Mouse (Mus musculus) cerebellum, adult 11 months (tissue): Measurements from ENCODE around the gene Gm49388.
"Not testable (repeated sequence)": the region's sequence is repeated elsewhere in the genome, so short reads cannot be mapped to it uniquely, and the experiment has no call there.

Experiments used
- DNase-seq: peaks from one replicate; pipeline ENCODE4 v3.0.0; 2022

Gene Gm49388

DNA sequence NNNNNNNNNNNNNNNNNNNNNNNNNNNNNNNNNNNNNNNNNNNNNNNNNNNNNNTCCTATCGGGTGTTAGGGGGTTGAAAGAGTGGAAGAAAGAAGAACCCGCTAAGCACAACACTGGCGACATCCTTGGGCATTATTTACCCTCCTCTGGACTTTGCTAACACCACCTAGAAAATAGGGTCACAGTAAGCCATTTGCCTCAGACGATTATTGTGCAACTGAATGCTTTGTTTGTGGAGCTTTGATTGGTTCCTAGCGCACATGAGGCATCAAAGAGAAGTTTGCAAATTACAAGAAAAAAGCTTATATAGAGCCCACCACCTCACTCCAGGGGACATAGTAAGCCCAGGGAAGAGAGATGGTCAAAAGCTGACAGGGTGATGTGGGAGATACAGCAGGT is 23.4 kb downstream of the Gm49388 start:
- DNase-seq = no peak

DNA sequence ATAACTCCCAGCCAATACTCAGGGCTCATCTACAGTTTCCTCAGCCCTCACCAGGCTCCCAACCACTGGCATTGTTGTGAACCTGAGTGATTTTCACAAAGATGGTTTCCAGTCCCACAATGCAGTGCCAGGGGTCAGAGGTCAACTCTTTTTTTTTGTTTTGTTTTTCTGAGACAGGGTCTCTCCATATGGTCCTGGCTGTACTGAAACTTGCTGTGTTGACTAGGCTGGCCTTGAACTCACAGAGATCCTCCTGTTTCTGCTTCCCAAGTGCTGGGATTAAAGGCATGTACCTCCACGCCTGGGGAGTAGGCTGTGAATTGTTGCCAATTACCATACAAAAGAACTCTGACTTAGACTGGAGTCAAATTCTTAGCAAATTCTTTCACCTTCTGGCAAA is 24.4 kb downstream of the Gm49388 start:
- no peak for DNase-seq

DNA sequence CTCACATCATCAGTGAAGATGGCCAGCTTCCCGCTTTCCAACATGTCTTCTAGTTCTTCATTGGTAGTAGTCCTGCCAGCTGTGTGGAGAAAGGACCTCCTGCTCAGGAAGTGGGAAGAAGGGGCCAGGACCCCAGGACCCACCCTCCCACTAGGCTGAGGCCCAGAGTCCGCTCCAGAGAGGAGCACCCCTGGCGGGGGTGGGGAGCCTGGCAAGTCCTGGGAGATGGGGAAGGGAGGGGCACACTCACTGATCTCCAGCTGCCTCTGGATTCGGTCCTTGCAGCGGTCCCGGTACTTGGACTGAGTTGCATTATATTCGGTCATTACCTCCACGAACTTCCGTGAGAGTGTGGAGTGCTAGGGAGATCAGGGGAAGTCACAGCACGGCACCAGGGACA is 25.2 kb downstream of the Gm49388 start:
- no peak for DNase-seq

DNA sequence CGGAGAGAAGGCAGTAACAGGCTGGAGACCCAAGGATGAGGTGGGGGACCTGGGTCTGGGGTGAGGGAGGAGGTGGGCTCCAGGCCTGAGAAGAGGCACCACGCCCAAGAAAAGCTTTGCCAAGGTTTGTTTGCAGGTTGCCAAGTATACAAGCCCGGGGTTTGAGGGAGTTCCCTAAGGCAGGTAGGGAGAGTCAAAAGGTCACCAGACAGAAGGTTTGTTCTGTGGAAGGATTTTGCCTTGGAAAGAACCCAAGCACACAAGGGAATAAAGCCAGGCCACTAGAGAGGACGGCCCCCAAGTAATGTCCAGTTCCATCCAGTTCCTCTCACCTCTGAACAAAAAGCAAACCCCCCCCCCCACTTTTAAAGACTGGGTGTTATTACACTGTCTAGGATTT is 25.8 kb downstream of the Gm49388 start:
- DNase-seq = no peak

DNA sequence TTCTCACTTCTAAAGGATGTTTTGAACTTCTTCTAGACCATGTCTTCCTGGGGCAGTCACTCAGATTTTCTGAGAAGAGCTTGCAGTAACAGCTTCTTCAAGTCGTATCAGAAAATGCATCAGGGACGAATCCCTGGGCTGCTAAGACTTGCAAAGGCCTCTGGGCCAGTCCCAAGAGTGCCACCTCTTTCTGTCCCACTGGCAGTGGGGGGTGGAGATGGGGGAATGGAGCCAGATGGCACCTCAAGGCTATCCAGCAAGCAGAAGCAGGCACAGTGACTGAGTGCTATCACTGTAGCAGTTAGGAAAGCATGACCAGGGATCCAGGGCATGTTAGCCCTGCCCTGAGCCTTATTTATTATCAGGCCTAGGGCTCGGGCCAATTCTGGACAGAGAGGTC is 26.9 kb downstream of the Gm49388 start:
- no peak for DNase-seq

DNA sequence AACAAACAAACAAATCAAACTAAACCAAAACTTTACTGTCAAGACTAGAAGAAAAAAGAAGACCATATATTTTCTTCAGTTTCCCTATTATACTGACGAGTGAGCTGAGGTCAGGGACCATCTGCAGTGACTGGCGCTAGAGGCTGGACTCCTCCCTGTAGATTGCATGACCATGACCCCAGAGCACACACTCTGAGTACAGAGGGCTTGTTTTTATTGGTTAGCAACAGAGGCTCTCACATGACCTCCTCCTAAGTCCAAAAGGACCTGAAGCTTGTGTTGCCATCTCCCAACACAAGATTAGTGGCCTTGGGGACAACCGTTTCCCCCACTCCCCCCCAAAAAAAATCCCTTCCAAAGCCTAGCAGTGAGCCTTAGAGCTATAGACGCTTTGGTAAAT is 28.4 kb downstream of the Gm49388 start:
- no peak for DNase-seq

DNA sequence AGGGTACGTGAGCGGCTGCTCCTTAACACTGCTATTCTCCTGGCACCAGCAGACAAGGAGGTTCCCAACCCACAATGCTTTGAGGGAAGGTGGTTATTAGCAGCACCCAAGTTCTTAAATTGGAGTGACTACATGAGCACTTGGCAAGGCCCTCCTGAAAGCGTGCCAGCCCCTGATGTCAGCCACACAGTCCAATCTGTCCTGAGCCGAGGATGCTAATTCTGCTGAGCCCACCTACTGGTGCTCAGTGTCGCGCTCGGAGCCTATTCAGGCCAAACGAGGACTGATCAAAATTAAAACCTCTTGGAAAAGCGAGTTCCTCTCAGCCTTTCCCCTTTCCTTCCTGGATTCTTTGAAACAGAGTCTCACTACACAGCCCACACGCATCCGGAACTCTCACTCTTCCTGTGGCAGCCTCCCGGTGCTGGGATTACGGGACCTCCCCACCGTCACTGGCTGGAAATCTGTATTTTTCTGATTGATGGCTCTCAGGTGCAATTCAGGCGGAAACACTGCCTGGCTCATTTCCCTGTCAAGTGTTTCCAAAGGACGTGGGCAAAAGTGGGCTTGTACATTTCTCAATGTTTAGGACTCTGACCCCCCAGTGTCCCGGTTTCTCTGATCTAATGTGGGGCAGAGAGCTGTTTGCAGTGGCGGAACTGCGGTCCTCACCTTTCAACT is 29.0 kb downstream of the Gm49388 start:
- DNase-seq = peak; percentile 94

DNA sequence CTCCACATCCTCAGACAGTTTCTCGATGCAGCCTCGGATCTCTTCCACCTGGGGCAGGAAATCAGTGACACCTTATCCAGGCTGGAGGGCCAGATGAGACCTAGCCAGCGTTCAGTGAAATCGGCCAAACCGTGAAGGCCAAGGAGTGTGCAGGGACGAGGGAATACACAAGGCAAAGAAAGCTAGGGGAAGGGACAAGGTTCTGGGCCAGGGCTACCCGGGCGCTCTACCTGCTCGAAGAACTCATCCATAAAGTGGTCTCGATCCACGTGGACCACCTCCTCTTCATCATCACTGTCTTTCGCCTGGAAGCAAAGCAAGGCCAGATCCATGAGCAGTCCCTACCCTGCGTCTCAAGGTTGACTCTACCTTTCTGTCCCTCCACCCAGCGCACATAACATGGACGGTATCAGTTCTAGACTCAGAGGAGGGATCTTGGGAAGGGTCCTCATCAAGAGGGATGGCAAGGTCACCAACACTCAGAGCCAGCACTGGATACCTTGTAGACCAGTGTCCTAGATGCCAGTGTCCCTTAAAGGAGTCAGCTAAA is 29.8 kb downstream of the Gm49388 start:
- DNase-seq = no peak

DNA sequence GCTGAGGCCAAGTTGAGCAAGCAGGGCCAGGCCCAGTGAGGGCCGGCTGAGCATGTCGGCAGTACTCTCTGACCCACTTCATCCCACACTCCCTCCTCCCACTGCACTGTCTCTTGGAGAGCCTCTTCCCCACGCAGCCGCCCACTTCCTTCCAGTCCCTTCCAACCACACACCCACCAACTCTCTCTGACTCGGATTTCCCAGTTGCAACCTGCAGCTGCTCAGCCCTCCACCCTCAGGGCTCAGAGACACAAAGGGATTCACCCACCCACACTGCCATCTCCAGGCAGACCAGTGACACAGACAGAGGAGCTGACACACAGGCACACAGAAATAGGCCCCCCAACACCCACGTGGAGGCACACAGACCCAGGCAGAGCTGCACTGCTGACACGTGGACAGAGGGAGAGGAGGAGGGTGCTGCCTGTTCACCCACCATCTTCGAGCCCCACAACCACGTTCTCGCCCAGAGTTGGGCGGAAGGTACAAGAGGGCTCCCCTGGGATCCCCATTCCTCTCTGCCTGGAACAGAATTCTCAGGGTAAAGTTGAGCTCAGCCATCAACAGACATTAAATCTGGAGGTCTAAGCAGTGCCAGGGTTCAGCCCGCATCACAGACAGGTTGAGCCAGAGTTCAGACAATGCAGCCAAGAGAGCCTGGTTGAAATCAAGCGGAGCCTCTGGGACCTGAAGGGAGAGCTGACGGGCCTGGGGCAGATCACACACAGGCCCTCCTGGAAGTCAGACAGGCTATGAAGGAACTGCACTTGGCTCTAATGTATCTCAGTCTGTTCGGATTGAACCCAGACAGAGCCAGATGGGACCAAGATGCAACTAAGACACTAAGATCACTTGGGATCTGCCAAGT is 30.8 kb downstream of the Gm49388 start:
- DNase-seq = no peak

DNA sequence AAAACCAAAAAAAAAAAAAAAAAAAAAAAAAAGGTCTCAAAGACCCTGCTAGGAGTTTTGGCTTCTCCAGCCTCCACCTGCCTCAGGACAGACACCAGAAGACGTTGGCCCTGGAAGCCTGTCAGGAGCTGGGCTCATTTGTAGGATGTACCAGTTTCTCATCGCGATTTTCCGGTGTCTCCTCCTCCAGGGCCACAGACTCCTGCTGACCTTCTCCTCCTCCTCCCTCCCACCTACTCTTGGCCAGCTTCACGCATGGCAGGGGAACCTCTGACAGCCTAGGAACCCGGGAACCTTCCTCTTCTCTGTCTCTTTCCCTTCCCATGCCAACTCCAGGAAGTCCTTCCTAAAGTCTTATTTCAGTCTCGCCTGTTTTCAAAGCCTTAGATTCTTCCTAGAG is 31.6 kb downstream of the Gm49388 start:
- no peak for DNase-seq

DNA sequence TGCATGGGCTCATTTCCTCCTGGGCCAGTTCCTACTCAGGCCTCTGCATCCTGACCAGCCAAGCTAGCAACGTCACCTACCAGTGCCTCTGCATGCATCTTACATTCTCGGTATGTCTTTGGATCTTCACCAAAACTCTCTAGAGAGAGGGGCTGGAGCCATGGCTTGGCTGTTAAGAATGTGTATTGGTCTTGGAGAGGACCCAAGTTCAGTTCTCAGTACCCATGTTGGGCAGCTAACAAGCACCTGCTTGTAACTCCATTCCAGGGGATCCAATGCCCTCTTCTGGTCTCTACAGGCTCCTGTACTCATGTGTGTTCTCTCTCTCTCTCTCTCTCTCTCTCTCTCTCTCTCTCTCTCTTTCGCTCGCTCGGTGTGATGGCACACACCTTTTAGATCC is 32.4 kb downstream of the Gm49388 start:
- DNase-seq = no peak

DNA sequence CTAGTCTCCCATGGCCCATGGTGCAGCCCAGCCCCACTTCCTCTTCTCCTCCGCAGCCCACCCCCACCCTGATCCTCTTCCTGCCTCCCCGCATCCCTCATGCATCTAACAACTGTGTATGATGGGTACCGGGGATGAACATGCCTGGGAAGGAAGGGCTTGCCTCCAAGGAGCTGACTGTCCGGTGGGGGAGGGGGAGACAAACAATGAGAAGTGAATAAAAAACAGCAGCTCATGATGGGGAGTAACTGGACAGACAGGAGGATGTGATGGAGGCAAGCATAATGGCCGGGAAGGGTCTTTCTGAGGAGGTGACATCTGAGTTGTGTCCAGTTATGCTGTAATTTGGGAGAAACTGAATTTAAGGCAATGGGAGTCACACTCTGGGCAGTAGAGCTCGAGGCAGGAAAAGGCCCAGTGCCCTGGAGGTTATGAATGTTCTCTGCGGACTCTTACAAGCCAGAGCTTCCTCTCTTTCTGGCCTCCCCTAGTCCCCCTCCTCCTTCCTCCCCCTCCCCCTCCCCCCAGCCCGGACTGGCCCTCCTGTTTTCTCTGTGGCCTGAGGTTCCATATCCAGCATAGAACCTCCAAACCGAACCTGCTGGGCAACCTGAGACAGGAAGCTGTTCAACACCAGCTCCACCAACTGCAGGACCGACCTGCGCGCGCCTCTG is 35.6 kb downstream of the Gm49388 start:
- no peak for DNase-seq

DNA sequence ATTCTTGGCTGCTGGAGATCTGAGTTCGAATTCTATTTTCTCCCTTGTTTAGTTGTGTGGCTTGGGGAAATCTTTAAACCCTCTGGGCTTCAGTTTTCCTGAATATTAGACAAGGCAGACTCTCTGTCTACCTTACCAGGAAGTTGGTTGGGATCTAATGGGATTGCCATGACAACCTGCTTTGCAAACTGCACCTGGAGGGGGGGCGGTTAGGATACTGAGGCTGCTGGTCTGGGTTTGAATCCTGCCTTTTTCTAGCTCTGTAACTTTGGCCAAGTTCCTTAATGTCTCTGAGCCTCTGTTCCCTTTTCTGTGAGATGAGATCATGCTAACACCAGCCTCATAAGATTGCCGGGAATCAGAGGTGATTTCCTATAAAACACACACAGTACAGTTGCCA is 37.1 kb downstream of the Gm49388 start:
- no peak for DNase-seq

DNA sequence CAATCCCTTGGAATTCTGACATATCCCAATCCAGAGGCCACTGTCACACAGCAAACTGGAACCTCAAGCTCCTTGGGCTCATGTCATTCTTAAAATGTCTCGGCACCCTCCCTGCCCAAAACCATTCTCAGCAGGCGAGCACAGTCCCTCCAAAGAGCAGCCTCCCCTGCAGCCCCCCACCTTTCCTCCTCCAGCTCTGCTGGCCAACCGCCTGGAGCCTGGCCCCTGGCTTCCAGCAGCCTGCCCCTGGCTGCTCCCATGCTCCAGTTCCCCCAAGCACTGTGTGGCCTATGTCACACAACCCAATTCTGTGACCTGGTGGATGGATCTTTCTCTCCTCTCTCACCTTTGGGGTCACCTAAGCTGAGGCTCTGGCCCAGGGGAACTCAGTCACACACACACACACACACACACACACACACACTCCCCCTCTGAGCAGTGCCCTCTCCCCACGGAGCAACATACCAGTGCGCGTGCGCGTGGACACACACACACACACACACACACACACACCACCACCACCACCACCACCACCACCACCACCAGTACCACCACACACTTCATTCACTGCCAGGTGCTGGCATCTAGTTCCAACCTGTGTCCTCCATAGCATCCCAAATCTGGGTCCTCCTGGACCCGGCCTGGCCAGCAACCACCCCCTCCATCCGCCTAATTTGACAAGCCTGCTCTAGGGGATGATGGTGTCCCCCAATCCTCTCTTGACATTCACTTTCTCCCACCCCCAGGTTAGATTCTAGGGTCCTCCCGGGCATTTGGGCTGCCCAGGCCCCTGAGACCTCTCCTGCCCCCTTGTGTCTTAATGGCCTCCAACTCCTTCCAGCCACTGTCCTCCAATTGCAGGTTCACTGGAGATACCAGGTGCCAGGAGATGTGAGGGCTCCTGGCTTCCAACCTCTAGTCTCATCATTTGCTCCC is 38.1 kb downstream of the Gm49388 start:
- DNase-seq = peak; percentile 60

DNA sequence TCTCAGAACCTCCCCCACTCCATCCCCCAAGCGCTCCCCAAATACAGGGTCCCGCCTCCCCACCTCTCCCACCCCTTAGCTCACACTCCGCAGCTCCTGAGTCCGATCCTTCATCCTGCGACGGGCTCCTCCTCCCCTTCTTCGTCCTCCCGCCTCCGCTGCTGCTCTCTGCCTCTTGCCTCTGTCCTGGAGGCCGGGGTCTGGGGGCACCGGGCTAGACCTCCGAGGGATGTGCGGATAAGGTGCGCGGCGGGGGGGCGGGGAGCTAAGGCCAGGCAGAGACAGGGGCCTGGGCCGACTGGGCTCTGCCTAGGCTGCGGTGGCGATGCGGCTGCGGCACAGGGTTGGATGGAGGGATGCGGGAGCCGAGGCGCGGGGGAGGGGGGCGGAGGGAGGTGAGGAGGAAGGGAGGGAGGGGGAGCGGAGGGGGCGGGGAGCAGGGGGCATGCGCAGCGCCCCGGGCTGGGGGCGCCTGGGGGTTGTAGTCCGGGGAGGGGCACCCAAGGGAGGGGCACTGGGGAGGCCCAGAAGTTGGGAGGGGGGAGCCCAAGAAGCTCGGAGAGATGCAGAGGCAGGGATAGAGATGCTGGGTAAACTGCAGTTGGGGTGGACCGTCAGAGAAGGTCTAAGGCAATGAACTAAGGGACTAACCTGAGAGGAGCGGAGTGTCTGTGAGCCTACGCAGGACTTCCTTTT is 38.9 kb downstream of the Gm49388 start, which contains the start of the genes Stx4a and Stx1b:
Stx4a (plus strand) TSS at position 119 of the 696 bp plus-strand sequence.
Stx1b (minus strand) TSS at position 374 of the 696 bp plus-strand sequence.
- DNase-seq = peak; percentile 76

DNA sequence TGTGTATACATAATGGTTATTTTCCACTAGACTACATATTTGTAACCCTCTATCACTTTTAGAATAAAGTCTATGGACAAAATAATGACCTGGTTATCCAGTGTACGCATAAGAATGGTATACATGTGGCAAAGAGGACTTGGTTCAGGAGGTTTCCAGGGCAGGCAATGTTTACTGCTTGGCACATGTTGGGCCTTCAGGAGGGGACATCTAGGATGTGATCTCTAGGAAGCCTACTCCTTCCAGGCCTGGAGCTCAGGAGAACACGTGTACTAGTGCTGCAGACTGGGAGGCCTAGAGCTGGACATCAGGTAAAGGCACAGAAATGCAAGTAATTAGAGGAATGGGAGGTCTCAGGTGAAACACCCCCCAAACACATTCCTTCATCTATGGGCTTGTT is 50.1 kb downstream of the Gm49388 start:
- DNase-seq = no peak

DNA sequence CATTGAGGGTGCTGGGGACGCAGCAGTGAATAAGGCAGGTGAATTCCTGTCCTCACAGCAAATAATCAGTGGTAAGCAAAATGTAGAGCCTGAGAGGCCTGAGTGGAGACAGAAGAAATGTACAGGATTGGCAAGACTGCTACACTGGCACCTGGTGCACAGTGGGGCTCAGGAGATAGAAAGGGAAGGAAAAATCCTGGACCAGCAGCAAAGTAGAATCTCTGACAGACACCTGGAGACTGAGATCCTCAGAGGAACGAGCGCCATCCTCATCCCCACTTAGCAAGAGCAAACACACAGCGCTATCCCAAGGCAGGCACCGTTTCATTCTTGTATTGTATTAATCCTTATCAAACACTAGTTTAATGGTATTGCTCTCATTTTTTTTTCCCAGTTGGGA is 52.1 kb downstream of the Gm49388 start:
- no peak for DNase-seq

DNA sequence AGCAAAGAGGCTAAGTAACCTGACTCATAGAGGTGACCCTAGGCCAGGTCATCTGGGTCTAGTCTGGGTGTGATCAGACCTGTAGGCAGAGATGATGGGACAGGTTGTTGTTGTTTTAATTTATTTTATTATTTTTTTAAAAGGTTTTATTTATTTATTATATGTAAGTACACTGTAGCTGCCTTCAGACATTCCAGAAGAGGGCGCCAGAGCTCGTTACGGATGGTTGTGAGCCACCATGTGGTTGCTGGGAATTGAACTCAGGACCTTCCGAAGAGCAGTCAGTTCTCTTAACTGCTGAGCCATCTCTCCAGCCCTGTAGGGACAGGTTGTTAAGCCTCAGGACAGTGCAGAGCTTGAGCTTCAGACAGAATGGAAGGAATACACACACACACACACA is 52.5 kb downstream of the Gm49388 start:
- not testable (repeated sequence) for DNase-seq

DNA sequence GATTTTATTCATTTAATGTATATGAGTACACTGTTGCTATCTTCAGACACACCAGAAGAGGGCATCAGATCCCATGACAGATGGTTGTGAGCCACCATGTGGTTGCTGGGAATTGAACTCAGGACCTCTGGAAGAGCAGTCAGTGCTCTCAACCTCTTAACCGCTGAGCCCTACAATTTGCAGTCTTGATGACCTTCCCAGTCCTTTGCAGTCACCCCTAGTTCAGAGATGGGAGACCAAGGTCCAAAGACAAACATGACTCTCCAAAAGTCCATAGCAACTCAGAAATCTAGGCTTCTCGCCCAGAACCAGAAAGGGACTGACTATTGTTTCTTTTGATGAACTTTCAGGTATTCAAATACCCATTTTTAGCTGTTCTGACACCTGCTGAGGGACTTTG is 54.6 kb downstream of the Gm49388 start:
- DNase-seq = not testable (repeated sequence)

DNA sequence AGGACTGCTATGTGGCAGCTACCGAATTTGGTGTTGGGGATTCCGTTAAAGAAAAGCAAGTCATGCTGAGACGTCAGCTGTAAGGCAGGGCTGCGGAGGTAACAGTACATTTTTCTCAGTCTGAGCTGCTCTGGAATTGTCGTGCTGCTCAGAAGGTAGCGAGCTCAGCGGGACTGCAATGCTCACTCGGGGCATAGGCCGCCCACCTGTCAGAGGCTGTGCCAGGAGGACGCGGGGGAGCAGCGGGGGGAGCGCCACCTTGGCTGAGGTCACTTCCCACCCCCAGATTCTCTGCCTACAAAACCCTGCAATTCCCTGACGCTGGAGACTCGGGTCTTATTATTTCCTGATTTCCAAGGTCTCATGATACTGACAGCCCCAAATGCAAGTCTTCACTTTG is 55.5 kb downstream of the Gm49388 start:
- DNase-seq = peak; percentile 76

DNA sequence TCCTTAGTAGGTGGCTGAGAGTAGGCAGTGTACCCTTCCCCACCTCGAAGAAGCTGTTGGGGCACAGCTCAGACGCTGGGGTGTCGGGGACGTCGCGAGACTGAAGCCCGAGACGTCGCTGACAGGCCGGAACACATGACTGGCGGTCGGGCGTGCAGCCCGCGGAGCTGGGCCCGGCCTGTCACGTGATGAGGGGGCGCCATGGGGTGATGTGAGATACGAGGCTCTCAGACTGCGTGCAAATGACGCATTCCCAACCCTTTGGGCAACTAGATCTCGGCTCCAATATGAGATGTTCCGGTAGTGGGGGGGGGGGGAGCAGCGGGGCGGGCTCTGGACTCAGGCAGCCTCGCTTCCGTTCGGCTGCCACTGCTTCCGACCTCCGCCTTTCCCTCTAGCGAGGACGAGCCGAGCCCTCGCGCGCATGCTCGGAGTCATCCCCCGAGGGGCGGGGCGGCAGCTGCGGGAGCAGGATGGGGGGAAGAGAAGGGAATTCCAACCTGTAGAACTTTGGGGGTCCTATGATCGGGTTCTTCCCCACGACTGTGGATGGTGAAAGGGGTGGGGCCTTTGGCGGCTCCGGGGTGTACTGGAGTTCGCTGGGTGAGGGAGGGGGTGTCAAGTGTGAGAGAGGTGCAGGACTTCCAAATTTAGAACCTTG is 56.1 kb downstream of the Gm49388 start:
- DNase-seq = peak; percentile 93
